ENCODE assay signal across 8 mouse cellular contexts in the genomic region with DNA sequence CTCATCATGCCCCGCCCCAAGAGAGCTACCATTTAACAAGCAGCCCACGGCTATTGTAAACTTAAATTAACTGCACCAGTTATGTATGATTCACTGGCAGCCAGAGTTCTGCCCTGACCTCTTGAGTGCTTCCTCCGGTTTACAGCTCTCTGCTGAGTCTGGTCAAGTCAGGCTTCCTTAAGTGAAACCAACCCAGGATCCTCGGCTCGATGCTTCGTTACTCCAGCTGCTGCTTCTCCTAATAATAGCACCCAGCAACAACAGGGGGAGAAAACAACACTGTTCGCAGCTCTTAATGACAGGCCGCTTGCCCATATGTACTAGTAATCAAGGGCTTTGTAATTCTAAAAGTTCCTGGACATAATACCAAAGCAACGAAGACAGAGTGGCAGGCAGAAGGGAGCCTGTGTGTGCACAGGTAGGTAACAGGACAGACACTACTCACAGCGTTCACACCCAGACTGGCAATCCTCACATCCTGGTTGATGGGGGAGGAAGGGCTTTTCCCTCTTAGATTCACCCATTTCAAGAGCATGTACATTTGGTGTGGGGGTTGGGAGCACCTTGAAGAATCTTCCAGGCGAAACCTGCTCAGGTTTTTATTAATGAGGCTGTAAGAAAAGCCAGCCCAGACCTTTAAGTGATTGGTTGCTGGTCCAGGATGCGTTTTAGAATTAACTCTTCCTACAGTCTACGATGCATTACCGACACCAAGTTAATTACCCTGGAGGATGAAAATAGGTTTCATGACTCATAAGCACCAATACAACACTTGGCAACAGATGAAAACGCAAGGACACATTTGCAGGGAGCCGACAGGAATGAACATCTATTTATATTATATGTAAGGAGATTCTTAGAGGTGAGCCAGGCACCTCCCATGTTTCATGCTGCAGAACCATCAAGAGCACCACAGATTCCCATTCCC. TPM values are rescaled to one million over a fixed set of nuclear protein-coding genes. Genes with fewer than 3 reads are reported as not detected.
DNase-seq lines count a peak whose midpoint lies in the region; ATAC-seq lines count a peak whose summit lies in the region.

No protein-coding gene starts in this region.

- no peaks in the 10 kb centered on the region for H3K27me3 ChIP-seq in forebrain, embryonic 12.5 days
- H3K27me3 ChIP-seq in forebrain, embryonic 10.5 days (ENCODE audit: poor library complexity, severe bottlenecking) = peaks cover 22% of the 10 kb centered on the region

- no peak overlapping the region for H3K4me3 ChIP-seq in forebrain, embryonic 12.5 days (replicated peaks)
- H3K4me3 ChIP-seq in forebrain, embryonic 10.5 days = no peak overlapping the region

- ATAC-seq in forebrain, embryonic 12.5 days (ENCODE audit: low FRiP score) = no peak

- H3K4me1 ChIP-seq in forebrain, embryonic 12.5 days = peaks cover 37% of the 10 kb centered on the region
- H3K4me1 ChIP-seq in forebrain, embryonic 10.5 days = peaks cover 59% of the 10 kb centered on the region

- WGBS in forebrain, embryonic 12.5 days = 61% methylated on average over 16 of the region's 16 CpGs
- 81% methylated on average over 16 of the region's 16 CpGs for WGBS in forebrain, embryonic 10.5 days

- H3K27ac ChIP-seq in forebrain, embryonic 12.5 days = peak overlapping the region; percentile 78; the same call in 1 of the 2 replicates
- H3K27ac ChIP-seq in forebrain, embryonic 10.5 days = no peak overlapping the region

- no peak for DNase-seq in forebrain, embryonic 10.5 days (ENCODE audit: extremely low spot score, low spot score)
- peak; percentile 24 to 36 for DNase-seq in spleen, adult 18-20 months
- no peak for DNase-seq in spleen, postnatal 14 days (ENCODE audit: low spot score in 2 of 2)
- DNase-seq in kidney, postnatal 14 days = peak; percentile 53
- DNase-seq in adrenal gland, postnatal 10 days = no peak
- DNase-seq in ovary, postnatal 14 days (ENCODE audit: low spot score) = no peak
- no peak for DNase-seq in adrenal gland, adult 8-10 months

- no peaks in the 10 kb centered on the region for H3K9me3 ChIP-seq in forebrain, embryonic 12.5 days
- no peaks in the 10 kb centered on the region for H3K9me3 ChIP-seq in forebrain, embryonic 10.5 days

- H3K36me3 ChIP-seq in forebrain, embryonic 12.5 days (replicated peaks) = peaks cover 6% of the 10 kb centered on the region; the same call in 1 of the 2 replicates
- peaks cover 18% of the 10 kb centered on the region for H3K36me3 ChIP-seq in forebrain, embryonic 10.5 days (replicated peaks)

- peak overlapping the region; percentile 19 for H3K4me2 ChIP-seq in forebrain, embryonic 12.5 days

- H3K9ac ChIP-seq in forebrain, embryonic 12.5 days = no peak overlapping the region

RNA-seq across cellular contexts. Expression of a gene that starts 5.9 kb away (rescaled TPM):
- polyA plus RNA-seq in forebrain, embryonic 12.5 days (2016; fragmentation: Nextera tagmentation; extraction: Ambion mirVana) = 74.8 and 81.9 TPM in 2 replicates
- 20.5 and 22.6 TPM in 2 replicates for polyA plus RNA-seq in forebrain, embryonic 10.5 days (2016; fragmentation: Nextera tagmentation; extraction: Ambion mirVana)
- 10 to 100 TPM; 39.7 to 53.2 TPM for total RNA-seq in adrenal gland, postnatal 10 days (2021)
- 10 to 100 TPM; 69.8 to 92.2 (median 82.8) TPM for total RNA-seq in adrenal gland, adult 8-10 months (2022)

Comparison
In these comparisons a context has a peak if more than half of its experiments do, and no peak if none do; other contexts are left out.
1. DNase-seq: peak in spleen, adult 18-20 months (2 of 2) and kidney, postnatal 14 days (single experiment); none in forebrain, embryonic 10.5 days (single experiment), spleen, postnatal 14 days (0 of 2), adrenal gland, postnatal 10 days (single experiment), ovary, postnatal 14 days (single experiment) and adrenal gland, adult 8-10 months (single experiment).